Comparison of ENCODE assay signal across 13 mouse cellular contexts in genomic region chr12:91638351-91638750, GRCm38 (mm10). TPM values are rescaled to one million over a fixed set of nuclear protein-coding genes. Genes with fewer than 3 reads are reported as not detected.
DNase-seq lines count a peak whose midpoint lies in the region; ATAC-seq and TF ChIP-seq lines count a peak whose summit lies in the region.
"Had no signal": no experiment of that assay in that cellular context is flagged by ENCODE, and none has a peak within 500 bp of the region (broad histone marks: within the 10 kb centered on the region; RNA-seq: fewer than 3 reads in every experiment).

No protein-coding gene starts in this region.

- H3K4me2 ChIP-seq in forebrain, postnatal 0 days (ENCODE audit: low read depth), result no peak overlapping the region
- no peak overlapping the region for H3K4me2 ChIP-seq in forebrain, embryonic 11.5 days (ENCODE audit: low read depth, low read length, severe bottlenecking)
- no peak overlapping the region for H3K4me2 ChIP-seq in kidney, postnatal 0 days (ENCODE audit: low read length)

- 73% methylated on average over 3 of the region's 3 CpGs for WGBS in forebrain, postnatal 0 days
- WGBS in forebrain, embryonic 11.5 days, result 90% methylated on average over 3 of the region's 3 CpGs
- 66% methylated on average over 3 of the region's 3 CpGs for WGBS in kidney, postnatal 0 days

- peak; percentile 22 for DNase-seq in forebrain, postnatal 0 days
- DNase-seq in forebrain, embryonic 11.5 days (ENCODE audit: low spot score), result no peak
- DNase-seq in layer of hippocampus, adult 2 months (ENCODE audit: low spot score in 2 of 2), result no peak
- no peak for DNase-seq in layer of hippocampus, adult 8-10 months (ENCODE audit: low spot score in 2 of 2)
- peak; percentile 75 for DNase-seq in Muller cell, postnatal 12 days (ENCODE audit: inconsistent ontology term)
- peak; percentile 55 for DNase-seq in kidney, postnatal 0 days (ENCODE audit: low spot score)
- DNase-seq in spleen, adult 12 weeks (ENCODE audit: low spot score), result no peak
- DNase-seq in urinary bladder, postnatal 36 days (ENCODE audit: low spot score in 2 of 2), result no peak

- TF ChIP-seq CTCF in forebrain, postnatal 0 days (IDR thresholded peaks at IDR 0.05; ENCODE audit: low read depth), result no peak
- no peak for TF ChIP-seq CTCF in layer of hippocampus, adult 2 months (conservative IDR thresholded peaks at IDR 0.05)
- no peak for TF ChIP-seq CTCF in kidney, postnatal 0 days (IDR thresholded peaks at IDR 0.05; ENCODE audit: low read depth)

- H3K9ac ChIP-seq in forebrain, postnatal 0 days, result no peak overlapping the region
- H3K9ac ChIP-seq in forebrain, embryonic 11.5 days (ENCODE audit: low read length), result no peak overlapping the region
- no peak overlapping the region for H3K9ac ChIP-seq in kidney, postnatal 0 days (ENCODE audit: low read depth, low read length)
- H3K9ac ChIP-seq: liver, embryonic 14.5 days had no signal

- no peaks in the 10 kb centered on the region for H3K36me3 ChIP-seq in forebrain, postnatal 0 days (ENCODE audit: insufficient read depth)
- no peaks in the 10 kb centered on the region; the same call in 1 of the 2 replicates for H3K36me3 ChIP-seq in forebrain, embryonic 11.5 days (ENCODE audit: control insufficient read depth, insufficient read depth, low read length)
- no peaks in the 10 kb centered on the region for H3K36me3 ChIP-seq in kidney, postnatal 0 days (ENCODE audit: insufficient read depth, low read length)

- H3K27ac ChIP-seq in forebrain, postnatal 0 days (ENCODE audit: low read depth, low read length), result no peak overlapping the region
- no peak overlapping the region for H3K27ac ChIP-seq in forebrain, embryonic 11.5 days (ENCODE audit: low read depth, low read length)
- peak overlapping the region; percentile 68 for H3K27ac ChIP-seq in layer of hippocampus, adult 2 months
- no peak overlapping the region for H3K27ac ChIP-seq in kidney, postnatal 0 days
- H3K27ac ChIP-seq: heart, adult 2 months; left cerebral cortex, adult 2 months; liver, embryonic 14.5 days had no signal

- H3K27me3 ChIP-seq in forebrain, postnatal 0 days (ENCODE audit: insufficient read depth, low read length), result no peaks in the 10 kb centered on the region
- no peaks in the 10 kb centered on the region for H3K27me3 ChIP-seq in forebrain, embryonic 11.5 days (ENCODE audit: control insufficient read depth, insufficient read depth, low read length)
- no peaks in the 10 kb centered on the region for H3K27me3 ChIP-seq in kidney, postnatal 0 days (ENCODE audit: insufficient read depth, low read length)

- 0 out of 2 replicates have a peak, but pooled peaks have one; percentile 21 for ATAC-seq in forebrain, postnatal 0 days
- ATAC-seq in forebrain, embryonic 11.5 days (replicated peaks; ENCODE audit: low FRiP score), result no peak
- no peak for ATAC-seq in kidney, postnatal 0 days (replicated peaks; ENCODE audit: low FRiP score, low read depth)
- ATAC-seq: CD4-positive, CD25-positive, alpha-beta regulatory T cell, adult 4 months; inflammation-experienced regulatory T-cells, adult 6 months had no signal

- no peak overlapping the region for H3K4me3 ChIP-seq in forebrain, postnatal 0 days (ENCODE audit: low read depth, low read length)
- H3K4me3 ChIP-seq in forebrain, embryonic 11.5 days (ENCODE audit: low read depth, low read length), result no peak overlapping the region
- no peak overlapping the region for H3K4me3 ChIP-seq in layer of hippocampus, adult 2 months
- H3K4me3 ChIP-seq in kidney, postnatal 0 days (replicated peaks; ENCODE audit: low read depth, low read length), result no peak overlapping the region
- H3K4me3 ChIP-seq: heart, adult 2 months; left cerebral cortex, adult 2 months had no signal

- peaks cover 6% of the 10 kb centered on the region; the same call in 1 of the 2 replicates for H3K4me1 ChIP-seq in forebrain, postnatal 0 days (ENCODE audit: insufficient read depth)
- peaks cover 5% of the 10 kb centered on the region; the same call in 1 of the 2 replicates for H3K4me1 ChIP-seq in forebrain, embryonic 11.5 days (replicated peaks; ENCODE audit: control insufficient read depth, insufficient read depth, low read length)
- H3K4me1 ChIP-seq in kidney, postnatal 0 days (replicated peaks; ENCODE audit: insufficient read depth, low read length), result peaks cover 3% of the 10 kb centered on the region; the same call in 1 of the 2 replicates

- H3K9me3 ChIP-seq in forebrain, postnatal 0 days (ENCODE audit: low read length), result no peaks in the 10 kb centered on the region
- H3K9me3 ChIP-seq in forebrain, embryonic 11.5 days (ENCODE audit: control insufficient read depth, low read length), result peaks cover under 1% of the 10 kb centered on the region; the same call in 1 of the 2 replicates
- H3K9me3 ChIP-seq in kidney, postnatal 0 days (replicated peaks; ENCODE audit: low read length), result no peaks in the 10 kb centered on the region

RNA-seq across cellular contexts. Expression of gene Gtf2a1, which starts 48.1 kb away (rescaled TPM):
- total RNA-seq in forebrain, postnatal 0 days (2014; rRNA removed), result 23.2 and 33.6 TPM in 2 replicates
- 25.2 and 37.3 TPM in 2 replicates for polyA plus RNA-seq in forebrain, postnatal 0 days (2015; fragmentation: Nextera tagmentation; extraction: Ambion mirVana)
- polyA plus RNA-seq in forebrain, embryonic 11.5 days (2014; fragmentation: Nextera tagmentation; extraction: Ambion mirVana), result 45.5 and 47.9 TPM in 2 replicates
- 10 to 100 TPM; 52.2 to 53.0 TPM for total RNA-seq in layer of hippocampus, adult 2 months (2021)
- 10 to 100 TPM; 51.2 to 64.0 (median 55.6) TPM for total RNA-seq in layer of hippocampus, adult 8-10 months (2022)
- polyA plus RNA-seq in kidney, postnatal 0 days (2015; fragmentation: Nextera tagmentation; extraction: Ambion mirVana), result 29.5 and 34.2 TPM in 2 replicates

Comparison
In these comparisons a context has a peak if more than half of its experiments do, and no peak if none do; other contexts are left out.
1. DNase-seq: peak in forebrain, postnatal 0 days (single experiment), Muller cell, postnatal 12 days (single experiment) and kidney, postnatal 0 days (single experiment); none in forebrain, embryonic 11.5 days (single experiment), layer of hippocampus, adult 2 months (0 of 2), layer of hippocampus, adult 8-10 months (0 of 2), spleen, adult 12 weeks (single experiment) and urinary bladder, postnatal 36 days (0 of 2).